Mouse (Mus musculus) cerebellum, postnatal 14 days (tissue): ENCODE data around the gene Thyn1.

ENCODE experiments used
- DNase-seq, 2 experiments: peaks; one replicate each; pipeline ENCODE4 v3.0.0; 2021; ENCODE audit warnings: mixed read lengths in 2 of 2

Thyn1 gene

GRCm38 (mm10) chr9:27030763-27031100, 31.2 kb downstream of the Thyn1 start:
- DNase-seq: no peak

DNA sequence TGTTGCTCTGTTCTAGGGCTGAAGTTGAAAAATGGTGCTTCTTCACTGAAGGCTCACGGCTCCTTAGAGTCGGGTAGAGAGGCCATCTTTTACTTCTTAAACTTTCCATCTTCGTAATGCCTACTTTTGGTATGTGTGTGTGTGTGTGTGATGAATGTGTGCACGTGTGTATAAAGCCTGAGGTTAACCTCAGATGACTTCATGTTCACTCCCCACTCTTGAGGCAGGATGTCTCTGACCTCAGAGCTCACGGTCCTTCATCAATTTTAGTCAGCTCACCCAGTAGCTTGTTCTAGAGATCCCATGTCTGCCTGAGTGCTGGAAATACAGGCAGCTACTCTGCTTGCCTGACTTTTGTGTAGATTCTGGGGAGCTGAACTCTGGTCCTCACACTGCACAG, 44.4 kb downstream of the Thyn1 start:
- no peak for DNase-seq

- DNase-seq: no peak
Observed at GRCm38 (mm10) chr9:27049492-27049891, 50.0 kb downstream of the Thyn1 start.
